Mouse (Mus musculus) lung, postnatal 10 days (tissue): ENCODE results near the gene Acyp2.
A peak's percentile ranks its signal among the peaks of the same experiment; 100 is the strongest.

Experiments used
- DNase-seq: peaks from one replicate; pipeline ENCODE4 v3.0.0; 2021

Gene Acyp2

DNA sequence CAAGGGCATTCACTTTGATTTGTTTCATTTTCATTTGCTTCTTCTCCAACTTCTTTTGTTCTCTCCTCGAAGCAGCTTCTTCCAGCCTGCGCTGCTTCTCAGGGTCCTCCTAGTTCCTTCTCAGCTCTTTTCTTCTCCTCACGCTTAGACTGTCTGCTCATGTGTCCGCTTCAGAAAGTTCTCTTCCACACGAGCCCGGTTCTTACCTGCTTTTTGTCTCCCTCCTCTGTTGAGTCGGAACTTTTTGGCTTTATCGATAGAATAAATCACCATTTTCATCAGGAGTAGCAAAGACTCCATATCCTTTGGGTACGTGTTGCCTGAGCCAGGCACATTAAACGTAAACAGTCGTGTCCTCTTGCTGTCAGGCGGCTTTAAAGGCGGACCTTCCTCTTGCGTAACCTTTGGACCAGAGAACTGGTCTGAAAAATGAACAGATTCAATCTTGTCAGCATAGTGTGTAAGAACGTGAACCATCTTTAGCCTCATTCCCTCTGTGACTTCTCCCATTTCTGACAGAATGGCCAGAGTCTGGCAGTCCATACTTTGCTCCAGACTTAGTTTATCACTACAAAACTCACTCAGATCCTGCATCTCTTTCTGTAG lies 76.5 kb downstream of the Acyp2 start:
- peak; percentile 49 for DNase-seq

DNA sequence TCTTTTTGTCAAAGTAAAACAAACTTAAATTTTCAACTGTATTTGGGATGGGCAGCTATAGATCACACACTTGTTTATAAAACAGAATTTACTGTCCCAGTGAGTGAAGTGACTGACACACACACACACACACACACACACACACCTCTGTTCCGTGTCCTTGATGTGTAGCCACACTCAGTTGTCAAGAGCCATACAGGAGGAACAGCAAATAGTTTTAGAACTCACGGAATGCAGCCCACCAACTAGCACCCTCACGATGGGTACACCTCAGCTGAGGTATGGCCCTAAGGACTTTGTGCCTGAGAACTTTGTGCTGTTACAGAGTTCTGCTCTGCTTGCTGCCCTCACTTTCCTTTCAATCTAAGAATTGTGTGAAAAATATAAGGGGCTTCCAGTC lies 78.8 kb downstream of the Acyp2 start:
- DNase-seq, result no peak

DNA sequence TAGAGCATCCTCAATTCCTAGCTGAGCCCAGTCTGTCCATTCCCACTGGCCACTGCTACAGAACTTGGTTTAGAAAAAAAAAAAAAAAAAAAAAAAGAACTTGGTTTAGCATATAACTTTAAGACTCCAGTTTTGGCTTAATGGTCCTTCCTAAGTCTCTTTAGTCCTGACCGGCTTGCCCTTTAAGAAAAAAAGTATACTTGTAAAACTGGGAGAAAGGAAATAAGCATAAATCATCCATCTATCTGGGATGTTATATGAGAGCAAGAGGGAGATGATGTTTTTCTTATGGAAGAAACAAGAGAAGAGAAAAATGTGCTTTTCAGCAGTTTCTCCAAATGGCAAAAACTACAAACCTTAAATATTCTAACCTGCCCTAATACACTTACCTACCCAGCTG lies 89.2 kb downstream of the Acyp2 start:
- no peak for DNase-seq

DNA sequence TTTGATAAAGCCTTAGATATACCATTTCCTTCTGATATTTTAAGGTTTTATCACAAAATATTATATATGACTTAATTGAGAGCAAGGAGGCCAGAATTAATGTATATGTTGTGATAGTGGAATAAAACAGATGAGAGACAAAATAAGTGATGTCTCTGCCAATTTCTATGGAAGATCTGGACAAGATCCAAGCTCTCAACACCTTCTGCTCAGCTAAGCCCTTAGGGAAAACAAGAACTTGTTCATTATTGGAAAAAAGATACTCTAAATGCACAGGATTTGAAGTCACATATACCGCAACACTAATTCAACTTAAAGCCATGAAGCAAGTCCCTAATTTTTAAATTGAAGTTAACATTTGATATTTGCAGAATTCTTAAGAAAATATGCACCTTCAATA lies 96.0 kb downstream of the Acyp2 start:
- DNase-seq, result no peak

DNA sequence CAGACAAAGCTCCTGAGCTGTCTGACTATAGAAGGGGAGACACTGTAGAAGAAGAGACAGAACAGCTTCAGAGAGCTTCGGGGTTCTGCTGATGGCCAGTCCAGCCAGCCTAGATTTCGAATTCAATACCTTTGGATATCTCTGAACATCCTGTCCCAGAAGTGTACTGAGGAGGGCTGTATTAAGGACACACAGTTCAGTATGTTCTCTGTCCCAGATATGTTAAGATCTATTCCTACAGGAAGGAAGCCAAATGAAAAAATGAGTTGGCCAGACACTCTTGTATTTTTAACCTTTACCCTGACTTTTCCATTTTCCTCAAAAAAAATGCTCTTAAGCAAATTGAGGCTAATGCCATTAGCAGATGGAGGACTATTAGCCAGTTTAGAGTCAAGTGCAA lies 132.3 kb downstream of the Acyp2 start:
- DNase-seq, result peak; percentile 7

DNA sequence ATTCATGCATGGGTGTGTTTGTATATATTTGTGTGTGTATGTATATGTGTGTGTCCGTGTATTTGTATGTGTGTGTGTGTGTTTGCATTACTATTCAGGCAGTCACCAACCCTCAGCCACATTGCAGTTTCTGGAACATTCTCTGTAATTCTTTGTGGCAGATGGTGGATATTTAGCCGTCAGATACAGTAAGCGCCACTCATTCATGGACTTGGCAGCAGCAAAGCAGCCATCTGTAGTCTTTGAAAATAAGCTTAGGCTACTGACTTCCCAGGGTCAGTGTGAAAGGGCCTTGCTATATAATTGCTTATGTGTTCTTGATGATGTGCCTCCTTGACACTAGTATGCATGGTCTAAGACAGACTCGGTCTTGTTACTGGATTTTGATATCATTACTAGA lies 141.2 kb downstream of the Acyp2 start:
- no peak for DNase-seq

DNA sequence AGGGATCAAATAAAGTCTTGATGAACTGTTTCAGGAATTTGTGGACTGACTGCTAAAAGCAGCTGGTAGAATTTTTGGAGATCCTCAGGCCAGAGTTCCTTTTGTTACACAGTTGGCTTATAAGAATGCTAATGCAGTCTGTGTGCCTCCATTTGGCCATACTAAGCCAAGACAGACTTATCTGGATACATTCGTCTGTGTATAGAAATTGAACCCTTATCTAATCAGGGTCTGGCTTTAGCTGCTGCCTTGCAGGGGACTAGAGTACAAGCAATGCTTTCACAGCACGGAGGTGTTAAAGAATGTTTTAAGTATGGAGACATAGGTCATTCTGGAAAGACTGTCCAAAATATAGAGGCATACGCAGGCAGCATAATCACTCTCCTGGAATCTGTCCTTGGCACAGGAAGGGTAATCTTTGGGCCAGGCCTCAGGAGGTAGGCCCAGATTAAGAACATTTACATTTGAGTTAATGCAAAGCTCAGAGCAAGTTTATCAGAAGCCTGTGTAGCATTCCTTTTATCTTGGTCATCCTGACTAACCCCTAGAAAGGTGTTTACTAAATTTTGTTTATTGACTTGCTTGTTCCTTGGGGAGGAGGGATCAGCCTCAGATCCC lies 150.5 kb downstream of the Acyp2 start:
- DNase-seq, result no peak

DNA sequence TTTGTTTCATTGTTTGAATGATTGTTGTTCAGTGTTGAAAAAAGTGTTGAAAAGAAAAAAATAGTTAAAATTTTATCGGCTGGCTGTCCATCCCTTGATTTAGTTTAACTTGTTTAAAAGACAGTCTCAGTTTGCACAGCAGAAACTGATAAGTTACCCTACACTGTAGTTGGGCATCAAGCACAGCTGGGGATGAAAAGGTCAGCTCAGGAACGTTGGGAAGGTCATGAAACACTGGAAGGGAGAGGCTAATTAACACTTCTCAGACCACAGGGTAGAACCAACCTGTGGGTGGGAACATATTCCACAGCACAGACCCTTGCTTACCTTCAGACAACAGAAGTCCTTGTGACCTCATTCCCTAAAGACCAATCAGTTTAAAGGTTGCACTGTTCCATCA lies 152.2 kb downstream of the Acyp2 start:
- DNase-seq, result no peak

DNA sequence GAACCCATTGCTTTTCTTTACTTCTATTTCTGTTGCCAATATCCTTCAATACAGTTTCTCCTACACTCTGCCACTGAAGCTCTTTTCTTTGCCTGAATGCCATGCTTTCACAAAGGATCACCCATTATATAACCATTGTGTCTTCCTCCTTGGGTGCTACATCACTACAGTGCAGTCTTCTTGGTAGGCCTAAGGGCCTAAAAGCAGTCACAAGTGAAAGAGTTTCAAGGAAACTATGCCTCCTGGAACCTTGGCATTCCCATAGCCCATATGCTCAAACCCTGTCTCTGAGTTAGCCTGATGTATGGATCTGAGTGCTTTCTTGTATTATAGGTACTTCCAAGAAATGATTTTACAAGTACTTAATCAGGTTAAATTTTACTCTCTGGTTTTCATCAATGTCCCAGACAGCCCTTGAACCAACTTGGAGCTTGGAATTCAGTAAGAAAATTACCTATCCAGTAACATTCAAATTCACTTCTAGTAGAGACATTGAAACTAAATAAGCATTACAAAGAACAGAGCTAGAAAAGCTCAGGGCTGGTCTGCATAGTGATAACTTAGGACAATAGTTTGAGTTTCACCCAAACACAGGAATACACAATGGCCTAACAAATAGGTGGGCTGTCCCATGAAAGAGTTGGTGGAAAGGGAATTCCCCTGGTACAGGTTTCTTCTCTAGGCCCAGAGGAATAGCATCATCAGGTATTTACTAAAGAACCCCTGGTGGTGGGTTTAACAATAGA lies 157.7 kb downstream of the Acyp2 start:
- DNase-seq, result no peak

DNA sequence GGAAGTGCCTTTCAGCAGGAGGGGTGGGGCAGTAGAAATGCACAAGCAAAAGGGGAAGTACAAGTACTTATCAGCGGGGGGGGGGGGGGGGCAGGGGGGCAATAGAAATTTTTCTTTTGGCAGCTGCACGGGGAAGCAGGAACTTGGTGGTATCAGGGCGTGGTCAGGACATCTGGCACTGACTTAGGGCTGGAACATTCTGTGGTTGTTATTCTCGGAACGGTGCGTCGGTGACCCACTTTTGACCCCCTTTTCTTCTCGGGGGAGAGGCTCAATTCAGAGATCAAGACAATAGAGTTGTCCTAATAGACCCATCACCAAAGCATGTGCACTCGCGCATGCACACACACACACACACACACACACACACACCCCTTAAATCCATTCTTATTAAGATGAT lies 161.2 kb downstream of the Acyp2 start:
- no peak for DNase-seq

DNA sequence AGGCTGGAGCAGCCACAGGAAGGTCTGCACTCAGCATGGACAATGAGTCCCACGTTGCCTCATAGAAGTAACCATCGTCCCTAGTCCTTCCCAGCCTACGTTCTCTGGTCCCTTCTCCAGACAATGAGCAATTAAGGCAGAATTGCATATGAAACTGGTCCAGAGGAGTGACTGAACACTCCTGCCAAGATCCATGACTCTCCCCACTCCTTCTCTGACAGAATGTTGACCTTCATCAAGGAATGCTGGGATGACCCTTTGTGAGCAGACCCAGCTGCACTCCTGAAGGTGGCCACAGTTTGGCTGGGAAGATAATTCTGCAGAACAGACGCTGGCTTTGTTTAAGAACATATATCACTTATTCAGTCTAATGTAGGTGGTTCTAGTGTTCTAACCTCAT lies 166.1 kb downstream of the Acyp2 start:
- DNase-seq, result no peak

DNA sequence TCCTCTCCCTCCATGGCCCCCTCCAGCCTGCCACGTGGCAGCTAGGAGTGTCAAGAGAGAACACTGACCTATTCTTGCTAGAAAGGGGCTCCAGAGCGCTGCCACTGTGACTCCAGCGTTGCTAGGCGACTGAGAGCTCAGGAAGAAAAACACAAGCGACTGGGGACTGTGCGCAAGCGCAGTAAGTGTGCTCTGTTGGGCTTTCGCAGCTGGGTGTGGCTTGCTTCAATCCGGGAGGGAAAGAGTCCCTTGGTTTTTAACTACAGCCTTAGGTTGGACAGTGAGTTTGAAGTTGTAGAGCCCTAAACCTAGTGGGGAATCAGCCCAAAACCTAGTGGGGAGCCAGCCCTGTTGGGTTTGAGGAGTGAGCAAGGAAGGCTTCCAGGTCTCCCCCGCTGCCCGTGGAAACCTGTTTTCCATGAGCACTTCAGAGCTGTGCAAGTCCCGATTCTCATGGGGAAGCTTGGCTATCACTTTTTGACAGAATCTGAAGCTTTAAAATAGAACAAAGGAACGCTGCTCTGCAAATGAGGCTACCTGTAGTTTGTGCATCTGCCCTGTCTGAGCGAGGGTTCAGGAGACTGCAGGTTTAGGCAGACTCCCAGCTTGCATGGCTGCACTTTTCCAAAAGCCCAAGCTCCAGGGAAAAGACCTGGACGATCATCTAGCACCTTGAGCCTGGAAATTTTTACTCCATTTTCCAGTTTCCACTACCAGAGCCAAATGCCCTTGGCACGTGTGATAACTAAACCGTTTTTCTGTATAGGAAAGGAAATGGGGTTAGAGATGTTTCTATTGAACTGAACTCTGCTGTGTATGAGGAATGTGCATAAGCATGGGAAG lies 177.4 kb downstream of the Acyp2 start, which contains the start of gene 4930505A04Rik:
4930505A04Rik (minus strand) TSS at position 77 of the 843 bp plus-strand sequence.
- peak; percentile 94 for DNase-seq

DNA sequence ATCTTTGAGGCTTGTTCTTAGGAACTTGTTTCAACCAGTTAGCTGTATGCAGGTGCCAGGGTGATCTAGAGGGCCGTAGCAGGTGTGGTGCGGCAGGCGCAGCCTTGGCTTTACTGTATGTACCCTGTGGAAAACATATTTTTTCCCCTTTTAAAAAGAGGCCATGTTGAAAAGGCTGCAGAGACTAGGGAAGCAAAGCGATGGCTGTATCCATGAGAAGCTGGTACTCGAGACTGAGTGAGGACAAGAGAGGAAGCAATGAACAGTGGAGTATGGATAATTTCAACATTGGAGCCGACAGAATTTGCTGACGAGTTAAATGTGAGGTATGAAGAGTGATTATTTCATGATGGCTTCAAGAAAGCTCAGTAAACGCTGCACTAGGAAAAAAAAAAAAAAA lies 178.2 kb downstream of the Acyp2 start:
- DNase-seq, result no peak
